Mouse (Mus musculus): ENCODE results near the gene Spryd3. TPM values are rescaled to one million over a fixed set of nuclear protein-coding genes. Genes with fewer than 3 reads are reported as not detected.
"Not testable (repeated sequence)": the region's sequence is repeated elsewhere in the genome, so short reads cannot be mapped to it uniquely, and the experiment has no call there.

Gene Spryd3
- total RNA-seq, 2 experiments from 2014 or later = 141 to 151 TPM

- no peak for DNase-seq
These were observed 38.0 kb downstream of the Spryd3 start for GRCm38 (mm10) chr15:102097991-102098555.

GRCm38 (mm10) chr15:102097147-102097915 lies 38.7 kb downstream of the Spryd3 start:
- DNase-seq = no peak

- no peak for DNase-seq
These were observed 41.0 kb downstream of the Spryd3 start for GRCm38 (mm10) chr15:102094988-102095387.

GRCm38 (mm10) chr15:102094157-102094556 lies 41.9 kb downstream of the Spryd3 start:
- no peak for DNase-seq

GRCm38 (mm10) chr15:102092222-102092621 lies 43.8 kb downstream of the Spryd3 start:
- DNase-seq = no peak

- no peak for DNase-seq
These were observed 44.3 kb downstream of the Spryd3 start for GRCm38 (mm10) chr15:102091688-102092087.

- no peak for DNase-seq
These were observed 44.9 kb downstream of the Spryd3 start for GRCm38 (mm10) chr15:102091063-102091679.

GRCm38 (mm10) chr15:102089914-102090585 lies 46.0 kb downstream of the Spryd3 start:
- DNase-seq = no peak

GRCm38 (mm10) chr15:102083028-102083427 lies 53.0 kb downstream of the Spryd3 start:
- no peak for DNase-seq

GRCm38 (mm10) chr15:102082148-102082547 lies 53.9 kb downstream of the Spryd3 start:
- DNase-seq = no peak

GRCm38 (mm10) chr15:102080429-102080828 lies 55.6 kb downstream of the Spryd3 start:
- DNase-seq = no peak

GRCm38 (mm10) chr15:102079924-102080323 lies 56.1 kb downstream of the Spryd3 start:
- DNase-seq = not testable (repeated sequence)

GRCm38 (mm10) chr15:102079221-102079620 lies 56.8 kb downstream of the Spryd3 start:
- DNase-seq = no peak

- no peak for DNase-seq
These were observed 58.8 kb downstream of the Spryd3 start for GRCm38 (mm10) chr15:102077111-102077677.

- no peak for DNase-seq
These were observed 61.0 kb downstream of the Spryd3 start for GRCm38 (mm10) chr15:102074876-102075585.

GRCm38 (mm10) chr15:102074070-102074731 lies 61.8 kb downstream of the Spryd3 start:
- DNase-seq = peak; percentile 58 to 62

GRCm38 (mm10) chr15:102073559-102074069 lies 62.4 kb downstream of the Spryd3 start, which contains the start of gene Eif4b:
TSS of gene Eif4b (plus strand) at chr15:102073773.
- peak; percentile 98 to 99 for DNase-seq

GRCm38 (mm10) chr15:102072963-102073558 lies 63.0 kb downstream of the Spryd3 start:
- DNase-seq = no peak

- DNase-seq = no peak
These were observed 65.3 kb downstream of the Spryd3 start for GRCm38 (mm10) chr15:102070476-102071467.
